Mouse (Mus musculus) spleen, adult 18-20 months (tissue): ENCODE measurements around the gene Slc39a11.

Experiments used
- DNase-seq, 2 experiments: peaks; one replicate each; pipeline ENCODE4 v3.0.0; 2022; ENCODE audit warnings: mixed read lengths in 2 of 2

Gene Slc39a11

GRCm38 (mm10) chr11:113327499-113328062, 322.3 kb downstream of the Slc39a11 start:
- no peak for DNase-seq

GRCm38 (mm10) chr11:113326387-113327011, 323.4 kb downstream of the Slc39a11 start:
- peak; percentile 36 to 69 for DNase-seq

GRCm38 (mm10) chr11:113321601-113322000, 328.3 kb downstream of the Slc39a11 start:
- DNase-seq: no peak

- DNase-seq: no peak
Measured at GRCm38 (mm10) chr11:113309265-113309951, 340.5 kb downstream of the Slc39a11 start.

GRCm38 (mm10) chr11:113308256-113308941, 341.5 kb downstream of the Slc39a11 start:
- DNase-seq: no peak

- DNase-seq: no peak
Measured at GRCm38 (mm10) chr11:113303204-113303603, 346.7 kb downstream of the Slc39a11 start.

- DNase-seq: no peak
Measured at GRCm38 (mm10) chr11:113299492-113299891, 350.4 kb downstream of the Slc39a11 start.

GRCm38 (mm10) chr11:113297765-113298164, 352.1 kb downstream of the Slc39a11 start:
- peak; percentile 39 to 62 for DNase-seq

- DNase-seq: no peak
Measured at GRCm38 (mm10) chr11:113296912-113297625, 352.8 kb downstream of the Slc39a11 start.

GRCm38 (mm10) chr11:113296162-113296561, 353.7 kb downstream of the Slc39a11 start:
- peak in 1 of 2 experiments; percentile 18 for DNase-seq

GRCm38 (mm10) chr11:113294518-113294917, 355.4 kb downstream of the Slc39a11 start:
- no peak for DNase-seq

- no peak for DNase-seq
Measured at GRCm38 (mm10) chr11:113292906-113293614, 356.8 kb downstream of the Slc39a11 start.

GRCm38 (mm10) chr11:113291781-113292714, 357.8 kb downstream of the Slc39a11 start:
- no peak for DNase-seq

- no peak for DNase-seq
Measured at GRCm38 (mm10) chr11:113290911-113291310, 359.0 kb downstream of the Slc39a11 start.

GRCm38 (mm10) chr11:113284951-113285741, 364.7 kb downstream of the Slc39a11 start:
- no peak for DNase-seq

GRCm38 (mm10) chr11:113283376-113283811, 366.5 kb downstream of the Slc39a11 start:
- DNase-seq: no peak

GRCm38 (mm10) chr11:113278238-113278637, 371.6 kb downstream of the Slc39a11 start:
- DNase-seq: no peak

- no peak for DNase-seq
Measured at GRCm38 (mm10) chr11:113277034-113277612, 372.8 kb downstream of the Slc39a11 start.

- DNase-seq: no peak
Measured at GRCm38 (mm10) chr11:113276518-113276917, 373.4 kb downstream of the Slc39a11 start.

- no peak for DNase-seq
Measured at GRCm38 (mm10) chr11:113274037-113274436, 375.8 kb downstream of the Slc39a11 start.
